Mouse (Mus musculus): ENCODE measurements around the gene Ankrd52.

Gene Ankrd52

GRCm38 (mm10) chr10:128369599-128369998, 7.3 kb upstream of the Ankrd52 start:
- no peak for DNase-seq (ENCODE audit: low read depth, low spot score)

- DNase-seq (ENCODE audit: low read depth, low spot score): no peak
Measured at GRCm38 (mm10) chr10:128370021-128370420, 6.9 kb upstream of the Ankrd52 start.

- DNase-seq (ENCODE audit: low read depth, low spot score): no peak
Measured at GRCm38 (mm10) chr10:128370601-128371000, 6.3 kb upstream of the Ankrd52 start.

GRCm38 (mm10) chr10:128372142-128372541, 4.8 kb upstream of the Ankrd52 start:
- DNase-seq (ENCODE audit: low read depth, low spot score): no peak

- DNase-seq (ENCODE audit: low read depth, low spot score): no peak
Measured at GRCm38 (mm10) chr10:128372989-128373748, 3.7 kb upstream of the Ankrd52 start.

- DNase-seq (ENCODE audit: low read depth, low spot score): peak; percentile 32
Measured at GRCm38 (mm10) chr10:128374393-128374792, 2.5 kb upstream of the Ankrd52 start.

- DNase-seq (ENCODE audit: low read depth, low spot score): no peak
Measured at GRCm38 (mm10) chr10:128376099-128376454, 838 bp upstream of the Ankrd52 start.

GRCm38 (mm10) chr10:128377222-128377939, 466 bp downstream of the Ankrd52 start:
- peak; percentile 68 for DNase-seq (ENCODE audit: low read depth, low spot score)

GRCm38 (mm10) chr10:128377940-128378448, 1.1 kb downstream of the Ankrd52 start:
- no peak for DNase-seq (ENCODE audit: low read depth, low spot score)

- DNase-seq (ENCODE audit: low read depth, low spot score): no peak
Measured at GRCm38 (mm10) chr10:128378462-128378861, 1.5 kb downstream of the Ankrd52 start.

GRCm38 (mm10) chr10:128379260-128379659, 2.3 kb downstream of the Ankrd52 start:
- no peak for DNase-seq (ENCODE audit: low read depth, low spot score)

- DNase-seq (ENCODE audit: low read depth, low spot score): no peak
Measured at GRCm38 (mm10) chr10:128380565-128380964, 3.6 kb downstream of the Ankrd52 start.

- no peak for DNase-seq (ENCODE audit: low read depth, low spot score)
Measured at GRCm38 (mm10) chr10:128382482-128382881, 5.6 kb downstream of the Ankrd52 start.

- no peak for DNase-seq (ENCODE audit: low read depth, low spot score)
Measured at GRCm38 (mm10) chr10:128385902-128386301, 9.0 kb downstream of the Ankrd52 start.

GRCm38 (mm10) chr10:128388941-128389340, 12.0 kb downstream of the Ankrd52 start:
- no peak for DNase-seq (ENCODE audit: low read depth, low spot score)

GRCm38 (mm10) chr10:128389570-128389969, 12.7 kb downstream of the Ankrd52 start:
- no peak for DNase-seq (ENCODE audit: low read depth, low spot score)

- no peak for DNase-seq (ENCODE audit: low read depth, low spot score)
Measured at GRCm38 (mm10) chr10:128390366-128390765, 13.5 kb downstream of the Ankrd52 start.

- DNase-seq (ENCODE audit: low read depth, low spot score): no peak
Measured at GRCm38 (mm10) chr10:128391850-128392249, 14.9 kb downstream of the Ankrd52 start.

- no peak for DNase-seq (ENCODE audit: low read depth, low spot score)
Measured at GRCm38 (mm10) chr10:128396017-128396673, 19.2 kb downstream of the Ankrd52 start.

- no peak for DNase-seq (ENCODE audit: low read depth, low spot score)
Measured at GRCm38 (mm10) chr10:128396716-128397264, 19.9 kb downstream of the Ankrd52 start.

GRCm38 (mm10) chr10:128397466-128397865, 20.6 kb downstream of the Ankrd52 start:
- no peak for DNase-seq (ENCODE audit: low read depth, low spot score)

- no peak for DNase-seq (ENCODE audit: low read depth, low spot score)
Measured at GRCm38 (mm10) chr10:128400338-128400737, 23.4 kb downstream of the Ankrd52 start.
